In the genomic region with DNA sequence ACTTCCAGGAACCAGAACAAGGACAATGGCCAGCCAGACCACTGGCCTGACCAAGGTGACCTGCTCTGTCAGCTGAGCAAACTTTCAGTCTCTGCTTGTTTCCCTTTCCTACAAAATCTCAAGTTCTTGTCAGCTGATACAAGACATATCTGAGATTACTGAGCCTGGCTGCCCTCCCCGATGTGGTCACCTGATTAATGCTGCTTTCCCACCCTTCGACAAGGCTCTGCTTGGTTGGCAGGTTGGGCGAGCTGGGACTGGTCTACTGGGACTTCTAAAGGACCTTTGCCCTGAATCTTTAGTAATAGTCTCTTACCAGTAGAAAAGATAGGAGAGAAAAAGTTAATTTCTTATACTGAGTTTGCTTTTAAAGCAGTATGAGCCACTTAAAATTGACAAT, we compare ENCODE assay signal across 20 mouse cellular contexts. TPM values are rescaled to one million over a fixed set of nuclear protein-coding genes. Genes with fewer than 3 reads are reported as not detected.
DNase-seq lines count a peak whose midpoint lies in the region; ATAC-seq lines count a peak whose summit lies in the region.
"Had no signal": no experiment of that assay in that cellular context is flagged by ENCODE, and none has a peak within 500 bp of the region (broad histone marks: within the 10 kb centered on the region; RNA-seq: fewer than 3 reads in every experiment).

No protein-coding gene starts in this region.

- H3K9me3 ChIP-seq in kidney, embryonic 15.5 days (replicated peaks): no peaks in the 10 kb centered on the region
- H3K9me3 ChIP-seq in intestine, embryonic 15.5 days: no peaks in the 10 kb centered on the region
- H3K9me3 ChIP-seq: embryonic facial prominence, embryonic 10.5 days; hindbrain, embryonic 12.5 days; neural tube, embryonic 15.5 days had no signal

- H3K4me2 ChIP-seq in kidney, embryonic 15.5 days: no peak overlapping the region
- H3K4me2 ChIP-seq in intestine, embryonic 15.5 days (replicated peaks): no peak overlapping the region
- H3K4me2 ChIP-seq: hindbrain, embryonic 12.5 days; midbrain, embryonic 11.5 days; neural tube, embryonic 15.5 days had no signal

- no peak overlapping the region for H3K9ac ChIP-seq in kidney, embryonic 15.5 days
- H3K9ac ChIP-seq in intestine, embryonic 15.5 days: no peak overlapping the region
- H3K9ac ChIP-seq: hindbrain, embryonic 12.5 days; neural tube, embryonic 15.5 days had no signal

- H3K4me3 ChIP-seq in kidney, embryonic 15.5 days (replicated peaks): no peak overlapping the region
- H3K4me3 ChIP-seq in intestine, embryonic 15.5 days (replicated peaks): no peak overlapping the region
- H3K4me3 ChIP-seq: embryonic facial prominence, embryonic 10.5 days; erythroblast, embryonic 14.5 days; hindbrain, embryonic 12.5 days; neural tube, embryonic 15.5 days had no signal

- H3K27ac ChIP-seq in kidney, embryonic 15.5 days: no peak overlapping the region
- H3K27ac ChIP-seq in intestine, embryonic 15.5 days: no peak overlapping the region
- H3K27ac ChIP-seq: embryonic facial prominence, embryonic 10.5 days; hindbrain, embryonic 12.5 days; neural tube, embryonic 15.5 days had no signal

- peaks cover 9% of the 10 kb centered on the region for H3K4me1 ChIP-seq in kidney, embryonic 15.5 days
- H3K4me1 ChIP-seq in intestine, embryonic 15.5 days (replicated peaks): peaks cover 7% of the 10 kb centered on the region; the same call in 1 of the 2 replicates

- H3K27me3 ChIP-seq in kidney, embryonic 15.5 days: no peaks in the 10 kb centered on the region
- no peaks in the 10 kb centered on the region for H3K27me3 ChIP-seq in intestine, embryonic 15.5 days (replicated peaks)
- H3K27me3 ChIP-seq: hindbrain, embryonic 12.5 days; neural tube, embryonic 15.5 days had no signal

- 0 out of 2 replicates have a peak, but pooled peaks cover 3% of the 10 kb centered on the region for H3K36me3 ChIP-seq in kidney, embryonic 15.5 days
- H3K36me3 ChIP-seq in intestine, embryonic 15.5 days: no peaks in the 10 kb centered on the region
- H3K36me3 ChIP-seq: neural tube, embryonic 15.5 days had no signal

- DNase-seq in kidney, adult 11 months: peak; percentile 79
- peak; percentile 72 for DNase-seq in adipocyte (ENCODE audit: low spot score)
- DNase-seq in kidney, postnatal 36 days: peak; percentile 60 to 72
- no peak for DNase-seq in left cerebral cortex, adult 18-20 months (ENCODE audit: low spot score in 2 of 2)
- no peak for DNase-seq in retina, postnatal 1 day
- DNase-seq: cerebellum, adult 11-12 months; cerebellum, postnatal 36 days; gastrocnemius, postnatal 36 days; layer of hippocampus, postnatal 36 days; left cerebral cortex, postnatal 4 days; lung, adult 18-20 months; lung, postnatal 36 days; thymus, postnatal 36 days had no signal

- 79% methylated on average over 3 of the region's 3 CpGs for WGBS in kidney, embryonic 15.5 days
- 72% methylated on average over 3 of the region's 3 CpGs for WGBS in intestine, embryonic 15.5 days

- ATAC-seq in kidney, embryonic 15.5 days (replicated peaks; ENCODE audit: low FRiP score): no peak
- peak; percentile 70; the same call in 1 of the 2 replicates for ATAC-seq in intestine, embryonic 15.5 days

RNA-seq across cellular contexts. Expression of a gene that starts 6.8 kb away (rescaled TPM):
- polyA plus RNA-seq in kidney, embryonic 15.5 days (2015; fragmentation: Nextera tagmentation; extraction: Ambion mirVana): 23.0 and 24.1 TPM in 2 replicates
- polyA plus RNA-seq in intestine, embryonic 15.5 days (2015; fragmentation: Nextera tagmentation; extraction: Ambion mirVana): 15.8 and 16.5 TPM in 2 replicates
- 1 to 10 TPM; 8.4 to 8.7 TPM for total RNA-seq in left cerebral cortex, adult 18-20 months (2021)

RNA-seq across cellular contexts. Expression of a gene that starts 12.9 kb away (rescaled TPM):
- 40.9 and 48.4 TPM in 2 replicates for polyA plus RNA-seq in kidney, embryonic 15.5 days (2015; fragmentation: Nextera tagmentation; extraction: Ambion mirVana)
- polyA plus RNA-seq in intestine, embryonic 15.5 days (2015; fragmentation: Nextera tagmentation; extraction: Ambion mirVana): 34.8 and 35.9 TPM in 2 replicates
- 1 to 10 TPM; 8.8 to 9.3 TPM for total RNA-seq in left cerebral cortex, adult 18-20 months (2021)

RNA-seq across cellular contexts. Expression of a gene that starts 24.3 kb away (rescaled TPM):
- 86.7 and 97.2 TPM in 2 replicates for polyA plus RNA-seq in kidney, embryonic 15.5 days (2015; fragmentation: Nextera tagmentation; extraction: Ambion mirVana)
- polyA plus RNA-seq in intestine, embryonic 15.5 days (2015; fragmentation: Nextera tagmentation; extraction: Ambion mirVana): 102 and 112 TPM in 2 replicates
- total RNA-seq in left cerebral cortex, adult 18-20 months (2021): 10 to 100 TPM; 31.6 to 32.0 TPM

Comparison
In these comparisons a context has a peak if more than half of its experiments do, and no peak if none do; other contexts are left out.
1. DNase-seq: peak in kidney, adult 11 months (single experiment), adipocyte (single experiment) and kidney, postnatal 36 days (2 of 2); none in left cerebral cortex, adult 18-20 months (0 of 2) and retina, postnatal 1 day (single experiment).